8 mouse cellular contexts compared by ENCODE assay signal in the genomic region with DNA sequence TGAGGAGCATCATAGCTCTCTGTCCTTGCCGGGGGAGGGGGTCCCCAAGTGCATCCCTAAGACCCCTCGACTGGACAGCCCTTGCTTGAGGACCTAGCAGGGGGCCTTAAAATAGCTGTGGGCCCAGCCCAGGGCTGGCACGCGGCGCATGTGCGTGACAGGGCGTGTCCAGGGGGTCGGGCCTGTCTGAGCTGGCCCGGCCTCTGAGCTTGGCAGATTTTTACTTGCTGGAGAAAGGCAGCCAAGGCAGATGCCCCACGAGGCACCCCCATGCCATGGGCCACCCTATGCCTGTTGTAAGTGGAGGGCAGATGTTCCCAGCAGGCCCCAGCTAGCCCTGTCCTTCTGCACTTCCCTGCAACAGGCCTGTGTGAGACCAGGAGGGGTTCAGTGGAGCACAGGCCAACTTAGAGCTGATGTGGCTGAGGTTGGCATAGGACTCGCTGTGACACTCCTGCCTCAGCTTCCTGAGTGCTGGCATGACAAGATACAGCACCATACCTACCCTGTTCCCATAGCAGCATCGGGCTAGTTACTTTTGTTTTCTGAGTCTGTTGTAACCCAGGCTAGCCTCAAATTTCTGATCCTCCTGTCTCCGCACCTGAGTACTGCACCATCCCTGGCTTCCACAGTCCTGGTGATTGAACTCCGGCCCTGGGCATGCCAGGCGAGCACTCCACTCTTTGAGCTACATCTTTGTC. TPM values are rescaled to one million over a fixed set of nuclear protein-coding genes. Genes with fewer than 3 reads are reported as not detected.
DNase-seq lines count a peak whose midpoint lies in the region; ATAC-seq and TF ChIP-seq lines count a peak whose summit lies in the region.

No protein-coding gene starts in this region.

- 23% methylated on average over 15 of the region's 15 CpGs for WGBS in spleen, adult 2 months
- 69% methylated on average over 15 of the region's 15 CpGs for WGBS in embryonic facial prominence, embryonic 11.5 days
- 36% methylated on average over 15 of the region's 15 CpGs for WGBS in heart, embryonic 12.5 days
- WGBS in kidney, embryonic 14.5 days, result 52% methylated on average over 15 of the region's 15 CpGs
- 32% methylated on average over 15 of the region's 15 CpGs for WGBS in lung, postnatal 0 days
- 43% methylated on average over 15 of the region's 15 CpGs for WGBS in stomach, embryonic 14.5 days

- peak overlapping the region; percentile 68 for H3K9ac ChIP-seq in embryonic facial prominence, embryonic 11.5 days (replicated peaks; ENCODE audit: low read length)
- H3K9ac ChIP-seq in heart, embryonic 12.5 days, result peak overlapping the region; percentile 94
- H3K9ac ChIP-seq in kidney, embryonic 14.5 days (ENCODE audit: low read depth, low read length), result peak overlapping the region; percentile 82
- peak overlapping the region; percentile 97 for H3K9ac ChIP-seq in lung, postnatal 0 days (replicated peaks; ENCODE audit: low read depth)
- peak overlapping the region; percentile 93 for H3K9ac ChIP-seq in stomach, embryonic 14.5 days (replicated peaks; ENCODE audit: low read depth, low read length)

- peaks cover 39% of the 10 kb centered on the region for H3K4me1 ChIP-seq in spleen, adult 2 months (ENCODE audit: control insufficient read depth, insufficient read depth, insufficient read length)
- peaks cover 16% of the 10 kb centered on the region for H3K4me1 ChIP-seq in embryonic facial prominence, embryonic 11.5 days (ENCODE audit: control insufficient read depth, insufficient read depth, low read length)
- peaks cover 64% of the 10 kb centered on the region for H3K4me1 ChIP-seq in heart, embryonic 12.5 days (replicated peaks)
- H3K4me1 ChIP-seq in kidney, embryonic 14.5 days (ENCODE audit: control insufficient read depth, insufficient read depth, low read length), result peaks cover 51% of the 10 kb centered on the region
- peaks cover 21% of the 10 kb centered on the region for H3K4me1 ChIP-seq in lung, postnatal 0 days (ENCODE audit: insufficient read depth, low read depth, low read length)
- peaks cover 55% of the 10 kb centered on the region for H3K4me1 ChIP-seq in stomach, embryonic 14.5 days (ENCODE audit: control insufficient read depth, insufficient read depth, low read length)

- no peaks in the 10 kb centered on the region for H3K9me3 ChIP-seq in embryonic facial prominence, embryonic 11.5 days (replicated peaks; ENCODE audit: control insufficient read depth, low read length)
- H3K9me3 ChIP-seq in heart, embryonic 12.5 days (replicated peaks), result no peaks in the 10 kb centered on the region
- no peaks in the 10 kb centered on the region for H3K9me3 ChIP-seq in kidney, embryonic 14.5 days (ENCODE audit: control insufficient read depth, low read length)
- no peaks in the 10 kb centered on the region for H3K9me3 ChIP-seq in lung, postnatal 0 days (ENCODE audit: low read length)
- H3K9me3 ChIP-seq in stomach, embryonic 14.5 days (ENCODE audit: control insufficient read depth, low read depth, low read length), result no peaks in the 10 kb centered on the region

- peak overlapping the region; percentile 77 for H3K4me3 ChIP-seq in spleen, adult 2 months (ENCODE audit: extremely low read depth, insufficient read depth, insufficient read length)
- peak overlapping the region; percentile 50 for H3K4me3 ChIP-seq in embryonic facial prominence, embryonic 11.5 days (ENCODE audit: low read depth, low read length)
- peak overlapping the region; percentile 83 for H3K4me3 ChIP-seq in heart, embryonic 12.5 days
- peak overlapping the region; percentile 71 for H3K4me3 ChIP-seq in kidney, embryonic 14.5 days (ENCODE audit: low read length)
- peak overlapping the region; percentile 83 for H3K4me3 ChIP-seq in lung, postnatal 0 days (ENCODE audit: low read depth, low read length)
- H3K4me3 ChIP-seq in stomach, embryonic 14.5 days (ENCODE audit: low read depth, low read length), result peak overlapping the region; percentile 72

- no peak for ATAC-seq in embryonic facial prominence, embryonic 11.5 days (replicated peaks; ENCODE audit: insufficient number of reproducible peaks, low FRiP score, low TSS enrichment, low read depth)
- ATAC-seq in heart, embryonic 12.5 days (ENCODE audit: insufficient number of reproducible peaks, low FRiP score), result peak; percentile 15; the same call in 1 of the 2 replicates
- ATAC-seq in kidney, embryonic 14.5 days (ENCODE audit: low FRiP score, low TSS enrichment), result no peak
- ATAC-seq in lung, postnatal 0 days, result peak; percentile 7
- ATAC-seq in stomach, embryonic 14.5 days (ENCODE audit: insufficient number of reproducible peaks, insufficient read depth, low FRiP score, low read depth), result no peak
- no peak for ATAC-seq in inflammation-experienced regulatory T-cells, adult 6 months

- no peak for TF ChIP-seq CTCF in spleen, adult 2 months (IDR thresholded peaks at IDR 0.05; ENCODE audit: extremely low read depth, insufficient read depth, insufficient read length, insufficient replicate concordance)
- no peak for TF ChIP-seq CTCF in lung, postnatal 0 days (IDR thresholded peaks at IDR 0.05)

- TF ChIP-seq POLR2A in spleen, adult 2 months (IDR thresholded peaks at IDR 0.05; ENCODE audit: low read depth, low read length), result no peak

- no peaks in the 10 kb centered on the region for H3K36me3 ChIP-seq in spleen, adult 2 months (ENCODE audit: control insufficient read depth, insufficient read depth, low read length)
- H3K36me3 ChIP-seq in embryonic facial prominence, embryonic 11.5 days (replicated peaks; ENCODE audit: control insufficient read depth, insufficient read depth, low read depth, low read length), result no peaks in the 10 kb centered on the region
- H3K36me3 ChIP-seq in heart, embryonic 12.5 days, result peaks cover 25% of the 10 kb centered on the region
- H3K36me3 ChIP-seq in kidney, embryonic 14.5 days (ENCODE audit: control insufficient read depth, insufficient read depth, low read length), result no peaks in the 10 kb centered on the region; the same call in 1 of the 2 replicates
- H3K36me3 ChIP-seq in lung, postnatal 0 days (ENCODE audit: insufficient read depth, low read length), result 0 out of 2 replicates have a peak, but pooled peaks cover 5% of the 10 kb centered on the region
- peaks cover 12% of the 10 kb centered on the region for H3K36me3 ChIP-seq in stomach, embryonic 14.5 days (ENCODE audit: control insufficient read depth, insufficient read depth, low read length)

- no peak for TF ChIP-seq EP300 in lung, postnatal 0 days (IDR thresholded peaks at IDR 0.05)

- no peaks in the 10 kb centered on the region for H3K27me3 ChIP-seq in spleen, adult 2 months (ENCODE audit: control insufficient read depth, insufficient read depth, low read length)
- H3K27me3 ChIP-seq in embryonic facial prominence, embryonic 11.5 days (ENCODE audit: control insufficient read depth, insufficient read depth, low read length), result no peaks in the 10 kb centered on the region
- H3K27me3 ChIP-seq in heart, embryonic 12.5 days (replicated peaks), result no peaks in the 10 kb centered on the region
- H3K27me3 ChIP-seq in kidney, embryonic 14.5 days (ENCODE audit: control insufficient read depth, insufficient read depth, low read length), result no peaks in the 10 kb centered on the region
- no peaks in the 10 kb centered on the region for H3K27me3 ChIP-seq in lung, postnatal 0 days (replicated peaks; ENCODE audit: insufficient read depth, low read length)
- H3K27me3 ChIP-seq in stomach, embryonic 14.5 days (ENCODE audit: control insufficient read depth, insufficient read depth, low read length), result no peaks in the 10 kb centered on the region

- DNase-seq in spleen, adult 2 months (ENCODE audit: low read depth in 1 of 2, low spot score in 2 of 2), result no peak
- DNase-seq in spleen, adult 12 weeks (ENCODE audit: low spot score), result no peak
- DNase-seq in embryonic facial prominence, embryonic 11.5 days (ENCODE audit: low spot score), result no peak
- peak; percentile 83 for DNase-seq in lung, postnatal 0 days (ENCODE audit: low spot score)

- H3K27ac ChIP-seq in spleen, adult 2 months (ENCODE audit: insufficient read depth, low read length), result peak overlapping the region; percentile 92
- peak overlapping the region; percentile 49 for H3K27ac ChIP-seq in embryonic facial prominence, embryonic 11.5 days (replicated peaks; ENCODE audit: low read depth, low read length)
- peak overlapping the region; percentile 93 for H3K27ac ChIP-seq in heart, embryonic 12.5 days (ENCODE audit: poor library complexity, severe bottlenecking)
- H3K27ac ChIP-seq in kidney, embryonic 14.5 days (ENCODE audit: low read depth, low read length), result peak overlapping the region; percentile 90; the same call in 1 of the 2 replicates
- H3K27ac ChIP-seq in lung, postnatal 0 days (ENCODE audit: low read length), result peak overlapping the region; percentile 99
- peak overlapping the region; percentile 95 for H3K27ac ChIP-seq in stomach, embryonic 14.5 days (ENCODE audit: low read length)

- H3K4me2 ChIP-seq in embryonic facial prominence, embryonic 11.5 days (ENCODE audit: low read depth, low read length), result peak overlapping the region; percentile 91
- H3K4me2 ChIP-seq in heart, embryonic 12.5 days, result peak overlapping the region; percentile 96
- peak overlapping the region; percentile 91 for H3K4me2 ChIP-seq in kidney, embryonic 14.5 days (replicated peaks; ENCODE audit: low read depth, low read length)
- peak overlapping the region; percentile 89 for H3K4me2 ChIP-seq in lung, postnatal 0 days (replicated peaks; ENCODE audit: low read depth, low read length)
- peak overlapping the region; percentile 97 for H3K4me2 ChIP-seq in stomach, embryonic 14.5 days (replicated peaks; ENCODE audit: low read depth, low read length)

RNA-seq across cellular contexts. Expression of gene Nanos3, which starts 16.7 kb away (rescaled TPM):
- 1.2 TPM in 1 of 2 replicates, not detected in the other for polyA plus RNA-seq in spleen, adult 2 months (2012; rRNA removed)
- 3.9 and 4.7 TPM in 2 replicates for polyA plus RNA-seq in embryonic facial prominence, embryonic 11.5 days (2014; fragmentation: Nextera tagmentation; extraction: Ambion mirVana)
- polyA plus RNA-seq in heart, embryonic 12.5 days (2016; fragmentation: Nextera tagmentation; extraction: Ambion mirVana), result 1.7 and 3.0 TPM in 2 replicates
- polyA plus RNA-seq in kidney, embryonic 14.5 days (2014; fragmentation: Nextera tagmentation; extraction: Ambion mirVana), result 4.3 and 5.5 TPM in 2 replicates
- polyA plus RNA-seq in lung, postnatal 0 days (2015; fragmentation: Nextera tagmentation; extraction: Ambion mirVana), result 1.9 and 3.2 TPM in 2 replicates
- polyA plus RNA-seq in stomach, embryonic 14.5 days (2014; fragmentation: Nextera tagmentation; extraction: Ambion mirVana), result 3.3 and 5.0 TPM in 2 replicates
- polyA plus RNA-seq in inflammation-experienced regulatory T-cells, adult 6 months (2017; shearing (Covaris generic)), result not detected

RNA-seq across cellular contexts. Expression of gene Zswim4, which starts 35.2 kb away (rescaled TPM):
- polyA plus RNA-seq in spleen, adult 2 months (2012; rRNA removed), result 11.3 and 17.5 TPM in 2 replicates
- 15.3 and 16.9 TPM in 2 replicates for polyA plus RNA-seq in embryonic facial prominence, embryonic 11.5 days (2014; fragmentation: Nextera tagmentation; extraction: Ambion mirVana)
- 12.9 and 13.7 TPM in 2 replicates for polyA plus RNA-seq in heart, embryonic 12.5 days (2016; fragmentation: Nextera tagmentation; extraction: Ambion mirVana)
- polyA plus RNA-seq in kidney, embryonic 14.5 days (2014; fragmentation: Nextera tagmentation; extraction: Ambion mirVana), result 10.2 and 15.7 TPM in 2 replicates
- 7.8 and 8.4 TPM in 2 replicates for polyA plus RNA-seq in lung, postnatal 0 days (2015; fragmentation: Nextera tagmentation; extraction: Ambion mirVana)
- 9.3 and 9.5 TPM in 2 replicates for polyA plus RNA-seq in stomach, embryonic 14.5 days (2014; fragmentation: Nextera tagmentation; extraction: Ambion mirVana)
- 1 to 10 TPM; 2.9 to 4.8 (median 4.4) TPM for polyA plus RNA-seq in inflammation-experienced regulatory T-cells, adult 6 months (2017; shearing (Covaris generic))

RNA-seq across cellular contexts. Expression of gene D8Ertd738e, which starts 47.8 kb away (rescaled TPM):
- polyA plus RNA-seq in spleen, adult 2 months (2012; rRNA removed), result 68.3 and 88.3 TPM in 2 replicates
- 322 and 340 TPM in 2 replicates for polyA plus RNA-seq in embryonic facial prominence, embryonic 11.5 days (2014; fragmentation: Nextera tagmentation; extraction: Ambion mirVana)
- polyA plus RNA-seq in heart, embryonic 12.5 days (2016; fragmentation: Nextera tagmentation; extraction: Ambion mirVana), result 281 and 286 TPM in 2 replicates
- 388 TPM in 2 replicates for polyA plus RNA-seq in kidney, embryonic 14.5 days (2014; fragmentation: Nextera tagmentation; extraction: Ambion mirVana)
- 302 and 339 TPM in 2 replicates for polyA plus RNA-seq in lung, postnatal 0 days (2015; fragmentation: Nextera tagmentation; extraction: Ambion mirVana)
- polyA plus RNA-seq in stomach, embryonic 14.5 days (2014; fragmentation: Nextera tagmentation; extraction: Ambion mirVana), result 341 and 358 TPM in 2 replicates
- polyA plus RNA-seq in inflammation-experienced regulatory T-cells, adult 6 months (2017; shearing (Covaris generic)), result 100 to 1,000 TPM; 351 to 392 (median 390) TPM

RNA-seq across cellular contexts. Expression of gene 4930432K21Rik, which starts 53.9 kb away (rescaled TPM):
- polyA plus RNA-seq in spleen, adult 2 months (2012; rRNA removed), result 1.4 TPM in 2 replicates
- polyA plus RNA-seq in embryonic facial prominence, embryonic 11.5 days (2014; fragmentation: Nextera tagmentation; extraction: Ambion mirVana), result 0.53 and 0.67 TPM in 2 replicates
- polyA plus RNA-seq in heart, embryonic 12.5 days (2016; fragmentation: Nextera tagmentation; extraction: Ambion mirVana), result 1.00 and 1.1 TPM in 2 replicates
- 0.87 and 1.2 TPM in 2 replicates for polyA plus RNA-seq in kidney, embryonic 14.5 days (2014; fragmentation: Nextera tagmentation; extraction: Ambion mirVana)
- 0.80 and 1.0 TPM in 2 replicates for polyA plus RNA-seq in lung, postnatal 0 days (2015; fragmentation: Nextera tagmentation; extraction: Ambion mirVana)
- 0.59 and 0.94 TPM in 2 replicates for polyA plus RNA-seq in stomach, embryonic 14.5 days (2014; fragmentation: Nextera tagmentation; extraction: Ambion mirVana)
- polyA plus RNA-seq in inflammation-experienced regulatory T-cells, adult 6 months (2017; shearing (Covaris generic)), result 1 to 10 TPM in 2 of 3 experiments, not detected in 1; 1.5 to 1.6 TPM

RNA-seq across cellular contexts. Expression of gene Cc2d1a, which starts 54.0 kb away (rescaled TPM):
- polyA plus RNA-seq in spleen, adult 2 months (2012; rRNA removed), result 21.0 and 26.6 TPM in 2 replicates
- polyA plus RNA-seq in embryonic facial prominence, embryonic 11.5 days (2014; fragmentation: Nextera tagmentation; extraction: Ambion mirVana), result 9.5 and 10.0 TPM in 2 replicates
- polyA plus RNA-seq in heart, embryonic 12.5 days (2016; fragmentation: Nextera tagmentation; extraction: Ambion mirVana), result 17.7 and 18.1 TPM in 2 replicates
- 11.7 and 17.7 TPM in 2 replicates for polyA plus RNA-seq in kidney, embryonic 14.5 days (2014; fragmentation: Nextera tagmentation; extraction: Ambion mirVana)
- polyA plus RNA-seq in lung, postnatal 0 days (2015; fragmentation: Nextera tagmentation; extraction: Ambion mirVana), result 15.6 and 16.3 TPM in 2 replicates
- polyA plus RNA-seq in stomach, embryonic 14.5 days (2014; fragmentation: Nextera tagmentation; extraction: Ambion mirVana), result 17.9 and 18.2 TPM in 2 replicates
- polyA plus RNA-seq in inflammation-experienced regulatory T-cells, adult 6 months (2017; shearing (Covaris generic)), result 10 to 100 TPM; 13.9 to 24.2 (median 21.3) TPM

Comparison
In these comparisons a context has a peak if more than half of its experiments do, and no peak if none do; other contexts are left out.
1. H3K27ac ChIP-seq: peak in every context shown above with its lines; median percentile 99 in lung, postnatal 0 days; 95 in stomach, embryonic 14.5 days; 93 in heart, embryonic 12.5 days; 92 in spleen, adult 2 months; 90 in kidney, embryonic 14.5 days; 49 in embryonic facial prominence, embryonic 11.5 days.
2. ATAC-seq: peak in heart, embryonic 12.5 days (single experiment) and lung, postnatal 0 days (single experiment); none in embryonic facial prominence, embryonic 11.5 days (single experiment), kidney, embryonic 14.5 days (single experiment), stomach, embryonic 14.5 days (single experiment) and inflammation-experienced regulatory T-cells, adult 6 months (single experiment).
3. Peak in every context shown above with its lines, with median percentiles within 50 percentile points of each other: H3K4me3 ChIP-seq, H3K4me2 ChIP-seq and H3K9ac ChIP-seq.